Mouse (Mus musculus): ENCODE measurements around the gene Tmem242.

- TF ChIP-seq POLR2A (IDR thresholded peaks at IDR 0.05; ENCODE audit: extremely low read depth, insufficient read depth, low read length) (no peak), CTCF (IDR thresholded peaks at IDR 0.05; ENCODE audit: extremely low read depth, insufficient read depth, low read length) (no peak)
Measured at GRCm38 (mm10) chr17:5401288-5401687, 38.8 kb downstream of the Tmem242 start.

Data from cortical plate, adult 2 months (tissue).